Mouse (Mus musculus): ENCODE measurements around the gene Rnls.

DNA sequence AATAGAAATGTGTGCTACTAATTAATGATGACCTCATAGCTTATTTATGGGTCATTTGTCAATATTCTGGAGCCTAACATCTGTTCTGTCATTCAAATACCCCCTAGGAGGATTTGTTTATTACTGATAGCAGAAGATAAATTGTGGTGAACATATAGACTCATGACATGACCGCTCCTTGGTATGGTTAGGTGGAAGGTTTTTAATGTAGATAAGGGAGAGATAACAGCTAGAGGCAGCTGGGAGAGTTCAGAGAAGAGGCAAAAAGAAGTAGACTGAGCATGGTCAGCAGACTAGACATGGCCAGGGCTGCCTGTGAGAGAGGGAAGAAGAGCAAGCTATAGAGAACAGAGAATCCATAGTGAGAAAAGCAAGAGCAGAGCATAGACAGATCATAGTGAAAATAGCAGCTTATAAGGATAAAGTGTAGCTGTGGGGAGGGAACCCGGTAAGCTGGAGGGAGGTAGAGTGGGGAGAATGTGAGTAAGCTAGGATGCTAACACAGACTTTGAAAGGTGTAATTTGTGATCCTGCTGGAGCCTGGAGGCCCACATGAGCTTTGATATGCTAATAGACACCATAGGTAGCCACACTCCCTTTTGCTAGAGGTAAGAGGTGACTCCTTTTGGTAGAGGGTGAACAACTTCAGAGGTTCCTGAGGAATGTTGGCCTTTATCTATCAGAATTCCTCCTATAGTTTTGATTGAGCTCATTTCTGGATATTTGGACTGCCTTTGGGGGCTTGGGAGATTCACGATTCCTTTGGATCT lies 127.7 kb downstream of the Rnls start:
- TF ChIP-seq POLR2A (IDR thresholded peaks at IDR 0.05; ENCODE audit: low read depth, low read length) (no peak), CTCF (conservative IDR thresholded peaks at IDR 0.05; ENCODE audit: insufficient read depth, insufficient read length, low read depth, low read length) (no peak)

Measured in kidney, adult 2 months (tissue).